Mouse (Mus musculus) CH12.LX (cell line): ENCODE measurements at regions not wholly inside any gene's neighbourhood (a gene's known extent, or its start where the extent isn't known, plus 50 kb on each side); places are given as distances from the start of the nearest gene placed in this dataset.
A peak's percentile ranks its signal among the peaks of the same experiment; 100 is the strongest.

ENCODE experiments used
- DNase-seq: peaks from one replicate; pipeline ENCODE4 v3.0.0-alpha.2; 2013; ENCODE audit errors: extremely low read depth
- H3K27ac ChIP-seq: 2 replicates; pipeline ENCODE4 v1.5.1; 2012; ENCODE audit warnings: low read depth, mild to moderate bottlenecking, control low read depth, moderate library complexity; ENCODE audit not compliant: insufficient read depth
- H3K27me3 ChIP-seq: replicated peaks from 2 replicates; pipeline ENCODE3; 2012; ENCODE audit warnings: inconsistent platforms
- H3K36me3 ChIP-seq, 2 experiments: replicated peaks in 1 of 2; 2 replicates each; pipeline versions ENCODE3 to v1.6.1; 2012; ENCODE audit warnings: inconsistent platforms in 1 of 2, low read length in 1 of 2, mild to moderate bottlenecking in 1 of 2, mixed read lengths in 1 of 2, moderate library complexity in 1 of 2; ENCODE audit not compliant: control insufficient read depth in 1 of 2, insufficient read depth in 1 of 2
- H3K4me1 ChIP-seq, 2 experiments: 2 replicates each; pipeline ENCODE4 v1.6.1; 2012; ENCODE audit warnings: inconsistent platforms in 1 of 2, moderate library complexity in 1 of 2; ENCODE audit not compliant: insufficient read depth in 2 of 2, control insufficient read depth in 1 of 2
- H3K4me2 ChIP-seq: 2 replicates; pipeline ENCODE4 v1.6.1; 2012; ENCODE audit warnings: low read depth, mild to moderate bottlenecking, control low read depth; ENCODE audit not compliant: poor library complexity, insufficient read depth, severe bottlenecking
- H3K4me3 ChIP-seq, 3 experiments: fragments of 150-350 bp in 1 of 3; sonication (generic) in 1 of 3; replicated peaks in 1 of 3; 2 replicates each; pipeline versions ENCODE3 to v1.5.1; 2011 to 2012; ENCODE audit warnings: low read depth in 2 of 3, low read length in 2 of 3, mild to moderate bottlenecking in 2 of 3, moderate library complexity in 2 of 3, control low read depth in 1 of 3, improper control_type of control experiment in 1 of 3, inconsistent platforms in 1 of 3, mixed read lengths in 1 of 3; ENCODE audit not compliant: poor library complexity in 1 of 3
- H3K79me2 ChIP-seq: replicated peaks from 2 replicates; pipeline ENCODE4 v1.6.1; 2012; ENCODE audit warnings: mild to moderate bottlenecking, moderate library complexity; ENCODE audit not compliant: control insufficient read depth, poor library complexity, insufficient read depth, severe bottlenecking; ENCODE audit errors: extremely low read depth
- H3K9ac ChIP-seq: 2 replicates; pipeline ENCODE4 v1.6.1; 2012; ENCODE audit warnings: low read depth, mild to moderate bottlenecking, control low read depth, moderate library complexity; ENCODE audit not compliant: insufficient read depth
- H3K9me3 ChIP-seq: replicated peaks from 2 replicates; pipeline ENCODE3; 2012; ENCODE audit warnings: low read length, inconsistent platforms, mixed read lengths
- BHLHE40 ChIP-seq: IDR thresholded peaks from 2 replicates; pipeline ENCODE4 v1.6.1; 2011; ENCODE audit warnings: mild to moderate bottlenecking, low read depth, low read length, improper control_type of control experiment
- CHD1 ChIP-seq: IDR thresholded peaks from 2 replicates; pipeline ENCODE4 v1.6.1; 2012; ENCODE audit warnings: low read depth, low read length, improper control_type of control experiment, inconsistent platforms
- CTCF ChIP-seq, 2 experiments: IDR thresholded peaks in 1 of 2; conservative IDR thresholded peaks in 1 of 2; 2 replicates each; pipeline ENCODE4 v1.5.1; 2011 to 2012; ENCODE audit warnings: low read depth in 2 of 2, low read length in 2 of 2, improper control_type of control experiment in 1 of 2, inconsistent platforms in 1 of 2, mild to moderate bottlenecking in 1 of 2, moderate library complexity in 1 of 2
- ELF1 ChIP-seq: IDR thresholded peaks from 2 replicates; pipeline ENCODE4 v1.6.1; 2014; ENCODE audit warnings: low read depth, mild to moderate bottlenecking, inconsistent platforms, low read length, improper control_type of control experiment
- EP300 ChIP-seq: IDR thresholded peaks from 2 replicates; pipeline ENCODE4 v1.6.1; 2011; ENCODE audit warnings: low read length, improper control_type of control experiment
- ETS1 ChIP-seq: conservative IDR thresholded peaks from 2 replicates; pipeline ENCODE4 v1.6.1; 2012; ENCODE audit warnings: low read depth, mild to moderate bottlenecking, inconsistent platforms, low read length, improper control_type of control experiment, moderate library complexity
- GABPA ChIP-seq: IDR thresholded peaks from 2 replicates; pipeline ENCODE4 v1.6.1; 2012; ENCODE audit warnings: low read depth, low read length, improper control_type of control experiment, inconsistent platforms; ENCODE audit not compliant: insufficient replicate concordance
- HCFC1 ChIP-seq: IDR thresholded peaks from 2 replicates; pipeline ENCODE4 v1.6.1; 2012; ENCODE audit warnings: low read depth, mild to moderate bottlenecking, inconsistent platforms, low read length, improper control_type of control experiment
- JUN ChIP-seq: IDR thresholded peaks from 2 replicates; pipeline ENCODE4 v1.6.1; 2011; ENCODE audit warnings: low read depth, mild to moderate bottlenecking, low read length, improper control_type of control experiment, moderate library complexity; ENCODE audit not compliant: insufficient read depth
- JUND ChIP-seq: conservative IDR thresholded peaks from 2 replicates; pipeline ENCODE4 v1.6.1; 2011; ENCODE audit warnings: low read depth, low read length, improper control_type of control experiment
- KAT2A ChIP-seq: IDR thresholded peaks from 2 replicates; pipeline ENCODE4 v1.6.1; 2012; ENCODE audit warnings: low read length, improper control_type of control experiment, inconsistent platforms; ENCODE audit not compliant: insufficient replicate concordance
- MAX ChIP-seq: IDR thresholded peaks from 2 replicates; pipeline ENCODE4 v1.6.1; 2011; ENCODE audit warnings: low read length, improper control_type of control experiment
- MAZ ChIP-seq: IDR thresholded peaks from 2 replicates; pipeline ENCODE4 v1.6.1; 2012; ENCODE audit warnings: low read depth, mild to moderate bottlenecking, inconsistent platforms, low read length, improper control_type of control experiment, moderate library complexity
- MXI1 ChIP-seq: IDR thresholded peaks from 2 replicates; pipeline ENCODE4 v1.6.1; 2011; ENCODE audit warnings: mild to moderate bottlenecking, low read depth, low read length, improper control_type of control experiment
- MYC ChIP-seq: IDR thresholded peaks from 2 replicates; pipeline ENCODE4 v1.6.1; 2011; ENCODE audit warnings: low read depth, mild to moderate bottlenecking, improper control_type of control experiment, low read length
- NELFE ChIP-seq: IDR thresholded peaks from 2 replicates; pipeline ENCODE4 v1.6.1; 2011; ENCODE audit warnings: low read depth, low read length, improper control_type of control experiment
- NRF1 ChIP-seq: IDR thresholded peaks from 2 replicates; pipeline ENCODE4 v1.6.1; 2014; ENCODE audit warnings: low read depth, mild to moderate bottlenecking, inconsistent platforms, low read length, improper control_type of control experiment, moderate library complexity
- PAX5 ChIP-seq: IDR thresholded peaks from 2 replicates; pipeline ENCODE4 v1.6.1; 2012; ENCODE audit warnings: low read length, inconsistent platforms, mixed read lengths
- POLR2A ChIP-seq: IDR thresholded peaks from 2 replicates; pipeline ENCODE4 v1.6.1; 2011; ENCODE audit warnings: low read depth, mild to moderate bottlenecking, improper control_type of control experiment, low read length
- POLR2AphosphoS2 ChIP-seq: IDR thresholded peaks from 2 replicates; pipeline ENCODE4 v1.6.1; 2011; ENCODE audit warnings: low read depth, low read length, improper control_type of control experiment
- RAD21 ChIP-seq: IDR thresholded peaks from 2 replicates; pipeline ENCODE4 v1.6.1; 2011; ENCODE audit warnings: low read depth, mild to moderate bottlenecking, low read length, improper control_type of control experiment, moderate library complexity
- RCOR1 ChIP-seq: conservative IDR thresholded peaks from 2 replicates; pipeline ENCODE4 v1.6.1; 2012; ENCODE audit warnings: low read depth, mild to moderate bottlenecking, inconsistent platforms, low read length, improper control_type of control experiment
- SMC3 ChIP-seq: IDR thresholded peaks from 2 replicates; pipeline ENCODE4 v1.6.1; 2011; ENCODE audit warnings: low read depth, low read length, improper control_type of control experiment
- TBP ChIP-seq: conservative IDR thresholded peaks from 2 replicates; pipeline ENCODE4 v1.6.1; 2011; ENCODE audit warnings: low read depth, low read length, improper control_type of control experiment
- UBTF ChIP-seq: IDR thresholded peaks from 2 replicates; pipeline ENCODE4 v1.6.1; 2012; ENCODE audit warnings: low read depth, mild to moderate bottlenecking, inconsistent platforms, low read length, improper control_type of control experiment, moderate library complexity
- USF1 ChIP-seq: IDR thresholded peaks from 2 replicates; pipeline ENCODE4 v1.6.1; 2014; ENCODE audit warnings: low read depth, mild to moderate bottlenecking, inconsistent platforms, low read length, improper control_type of control experiment
- USF2 ChIP-seq: conservative IDR thresholded peaks from 2 replicates; pipeline ENCODE4 v1.6.1; 2011; ENCODE audit warnings: low read depth, low read length, improper control_type of control experiment
- ZC3H11A ChIP-seq: IDR thresholded peaks from 2 replicates; pipeline ENCODE4 v1.6.1; 2012; ENCODE audit warnings: low read depth, mild to moderate bottlenecking, inconsistent platforms, low read length, improper control_type of control experiment
- ZKSCAN1 ChIP-seq: IDR thresholded peaks from 2 replicates; pipeline ENCODE4 v1.6.1; 2012; ENCODE audit warnings: low read depth, inconsistent platforms, low read length, improper control_type of control experiment, borderline replicate concordance
- ZMIZ1 ChIP-seq: IDR thresholded peaks from 2 replicates; pipeline ENCODE4 v1.6.1; 2012; ENCODE audit warnings: low read depth, mild to moderate bottlenecking, inconsistent platforms, low read length, improper control_type of control experiment
- ZNF384 ChIP-seq: IDR thresholded peaks from 2 replicates; pipeline ENCODE4 v1.6.1; 2012; ENCODE audit warnings: low read depth, low read length, improper control_type of control experiment, inconsistent platforms
- dilution Hi-C: fragments of 300-500 bp; cut with MboI; formaldehyde crosslinking; loops from 2 replicates; pipeline ENCODE4 v1.14.3; 2020; ENCODE audit warnings: low sequenced_read_pairs; ENCODE audit not compliant: extremely low pct_unique_long_range_greater_than_20kb, extremely low pct_ligation_motif_present
- in situ Hi-C: fragments of 300-500 bp; cut with MboI; formaldehyde crosslinking; loops from 3 replicates; pipeline ENCODE4 v1.14.3; 2019; ENCODE audit warnings: low sequenced_read_pairs, low pct_ligation_motif_present, low pct_unique_long_range_greater_than_20kb, mixed read lengths

GRCm38 (mm10) chr13:111975549-111975948 is 166.8 kb upstream of the Map3k1 start:
- no peaks in the 10 kb centered on the region for H3K36me3 ChIP-seq
- peaks cover 4% of the 10 kb centered on the region for H3K9me3 ChIP-seq
- H3K27me3 ChIP-seq = no peaks in the 10 kb centered on the region
- no peak overlapping the region for H3K4me2 ChIP-seq
- H3K4me3 ChIP-seq = no peak overlapping the region
- dilution Hi-C loops = no loop called here
- in situ Hi-C loops = no loop called here
- DNase-seq = no peak
- TF ChIP-seq ZMIZ1 (no peak), ZNF384 (no peak), JUND (no peak), EP300 (no peak), RCOR1 (no peak), KAT2A (no peak), MAX (no peak), NELFE (no peak), HCFC1 (no peak), ETS1 (no peak), JUN (no peak), BHLHE40 (no peak), CHD1 (no peak), MYC (no peak), RAD21 (no peak), POLR2A (no peak), ELF1 (no peak), PAX5 (no peak)
- peaks cover 4 to 21% of the 10 kb centered on the region in 2 experiments; a peak in 2 of 4 replicates for H3K4me1 ChIP-seq
- no peaks in the 10 kb centered on the region for H3K79me2 ChIP-seq
- H3K9ac ChIP-seq = no peak overlapping the region
- no peak overlapping the region for H3K27ac ChIP-seq

- no peaks in the 10 kb centered on the region for H3K79me2 ChIP-seq
- H3K27me3 ChIP-seq = no peaks in the 10 kb centered on the region
- peaks cover 9 to 45% of the 10 kb centered on the region in 2 experiments for H3K4me1 ChIP-seq
- peak; percentile 79 for DNase-seq
- dilution Hi-C loops = no loop called here
- H3K9me3 ChIP-seq = peaks cover 2% of the 10 kb centered on the region
- H3K4me2 ChIP-seq = no peak overlapping the region
- peak overlapping the region in 2 of 3 experiments; percentile 27 to 42 for H3K4me3 ChIP-seq
- no peaks in the 10 kb centered on the region for H3K36me3 ChIP-seq
- in situ Hi-C loops = no loop called here
- no peak overlapping the region for H3K9ac ChIP-seq
- H3K27ac ChIP-seq = peak overlapping the region; percentile 72
- no peak for TF ChIP-seq CTCF (conservative IDR thresholded peaks at IDR 0.05 in 1 of 2, IDR thresholded peaks at IDR 0.05 in 1 of 2; ENCODE audit: low read depth in 2 of 2, low read length in 2 of 2)
- no peak for TF ChIP-seq USF2
- no peak; the same call in 1 of the 2 replicates for TF ChIP-seq MXI1
- TF ChIP-seq EP300 = 0 out of 2 replicates have a peak, but pooled peaks have one; percentile 9
- no peak for TF ChIP-seq TBP
- TF ChIP-seq RAD21 = no peak
- TF ChIP-seq NELFE = no peak
- no peak for TF ChIP-seq ZKSCAN1
- TF ChIP-seq POLR2AphosphoS2 = no peak
- no peak for TF ChIP-seq KAT2A
- peak; percentile 85 for TF ChIP-seq BHLHE40
- no peak for TF ChIP-seq ZMIZ1
- peak; percentile 49 for TF ChIP-seq NRF1
- TF ChIP-seq MAZ = no peak
- TF ChIP-seq ZNF384 = peak; percentile 59
- no peak for TF ChIP-seq ZC3H11A
- TF ChIP-seq GABPA = no peak
- TF ChIP-seq USF1 = no peak
- no peak for TF ChIP-seq JUND
- TF ChIP-seq UBTF = no peak
- TF ChIP-seq POLR2A = no peak; the same call in 1 of the 2 replicates
- no peak for TF ChIP-seq SMC3
- 0 out of 2 replicates have a peak, but pooled peaks have one; percentile 29 for TF ChIP-seq MYC
Observed at GRCm38 (mm10) chr13:111977769-111978674, 169.2 kb upstream of the Map3k1 start.
